Comparison of ENCODE assay signal across 8 mouse cellular contexts in the genomic region with DNA sequence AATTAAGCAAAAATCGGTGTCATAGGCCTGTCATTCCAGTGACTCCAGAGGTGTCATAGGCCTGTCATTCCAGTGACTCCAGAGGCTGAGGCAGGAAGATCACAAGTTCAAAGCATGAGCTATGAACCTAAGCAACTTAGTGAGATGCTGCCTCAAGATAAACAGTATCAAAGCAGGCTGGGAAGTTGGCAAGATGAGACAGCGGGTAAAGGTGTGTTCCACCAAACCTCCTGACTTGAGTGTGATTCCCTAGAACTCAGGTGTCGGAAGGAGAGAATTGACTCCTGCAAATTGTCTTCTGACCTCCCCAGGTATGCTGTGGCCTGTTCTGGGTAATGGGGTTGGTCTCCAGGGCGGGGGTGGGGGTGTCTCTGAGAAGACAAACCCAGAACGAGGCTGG. TPM values are rescaled to one million over a fixed set of nuclear protein-coding genes. Genes with fewer than 3 reads are reported as not detected.
DNase-seq lines count a peak whose midpoint lies in the region; ATAC-seq and TF ChIP-seq lines count a peak whose summit lies in the region.

Gene Psmd9, plus strand, starts transcription at position 130 of the 400 bp plus-strand sequence.

- CTCF ChIA-PET in Patski (lab: Charles Lee): interaction anchor here (1.0 to 6.1 kb wide), 8 partner anchors 14 to 105 kb away, joined by 3 to 40 read pairs (median 8); partner anchors contain the start of gene Tmem120b

- 74% methylated on average over 5 of the region's 5 CpGs for WGBS in forebrain, postnatal 0 days
- WGBS in hindbrain, embryonic 15.5 days: 86% methylated on average over 5 of the region's 5 CpGs
- 67% methylated on average over 5 of the region's 5 CpGs for WGBS in liver, embryonic 16.5 days (ENCODE audit: insufficient replicate concordance)

- no peak within 1 kb of the TSS for H3K4me3 ChIP-seq in erythroblast, embryonic 14.5 days (replicated peaks)
- H3K4me3 ChIP-seq in forebrain, postnatal 0 days (ENCODE audit: low read depth, low read length): no peak within 1 kb of the TSS
- H3K4me3 ChIP-seq in hindbrain, embryonic 15.5 days: no peak within 1 kb of the TSS
- H3K4me3 ChIP-seq in liver, embryonic 16.5 days (ENCODE audit: low read depth, low read length): no peak within 1 kb of the TSS

- H3K27me3 ChIP-seq in erythroblast, embryonic 14.5 days (ENCODE audit: control insufficient read depth): no peaks in the 10 kb centered on the region
- no peaks in the 10 kb centered on the region for H3K27me3 ChIP-seq in Patski
- H3K27me3 ChIP-seq in forebrain, postnatal 0 days (ENCODE audit: insufficient read depth, low read length): no peaks in the 10 kb centered on the region
- H3K27me3 ChIP-seq in hindbrain, embryonic 15.5 days: no peaks in the 10 kb centered on the region
- H3K27me3 ChIP-seq in liver, embryonic 16.5 days (ENCODE audit: control insufficient read depth, insufficient read depth, low read depth, low read length): no peaks in the 10 kb centered on the region

- no peak within 1 kb of the TSS for H3K9ac ChIP-seq in forebrain, postnatal 0 days
- H3K9ac ChIP-seq in hindbrain, embryonic 15.5 days: no peak within 1 kb of the TSS
- H3K9ac ChIP-seq in liver, embryonic 16.5 days (ENCODE audit: low read depth, low read length): no peak within 1 kb of the TSS

- POLR2A ChIA-PET in Patski (lab: Charles Lee): no interaction called here

- ATAC-seq in erythroblast, adult 5-6 weeks (replicated peaks; ENCODE audit: low FRiP score, poor library complexity, severe bottlenecking): no peak
- ATAC-seq in Patski: no peak
- no peak for ATAC-seq in forebrain, postnatal 0 days
- no peak for ATAC-seq in hindbrain, embryonic 15.5 days (ENCODE audit: low FRiP score, low read depth)
- ATAC-seq in liver, embryonic 16.5 days (ENCODE audit: low read depth): no peak

- in situ Hi-C loops in Patski (cut with MboI; ENCODE audit: low pct_unique_long_range_greater_than_20kb): no loop called here

- DNase-seq in Patski (ENCODE audit: low read depth, low spot score): no peak
- DNase-seq in forebrain, postnatal 0 days: no peak
- no peak for DNase-seq in spleen, postnatal 4 days (ENCODE audit: low spot score in 2 of 2)
- no peak for DNase-seq in retina, embryonic 14.5 days (ENCODE audit: low spot score)

- peaks cover 35% of the 10 kb centered on the region for H3K4me1 ChIP-seq in erythroblast, embryonic 14.5 days (ENCODE audit: control insufficient read depth)
- H3K4me1 ChIP-seq in forebrain, postnatal 0 days (ENCODE audit: insufficient read depth): no peaks in the 10 kb centered on the region
- peaks cover 14% of the 10 kb centered on the region for H3K4me1 ChIP-seq in hindbrain, embryonic 15.5 days (replicated peaks)
- H3K4me1 ChIP-seq in liver, embryonic 16.5 days (ENCODE audit: control insufficient read depth, low read depth, low read length): peaks cover 20% of the 10 kb centered on the region

- H3K36me3 ChIP-seq in erythroblast, embryonic 14.5 days (ENCODE audit: control insufficient read depth): peaks cover 44% of the 10 kb centered on the region
- H3K36me3 ChIP-seq in forebrain, postnatal 0 days (ENCODE audit: insufficient read depth): peaks cover 26% of the 10 kb centered on the region
- peaks cover 20% of the 10 kb centered on the region for H3K36me3 ChIP-seq in hindbrain, embryonic 15.5 days
- H3K36me3 ChIP-seq in liver, embryonic 16.5 days (ENCODE audit: control insufficient read depth, insufficient read depth): peaks cover 20% of the 10 kb centered on the region

- no peaks in the 10 kb centered on the region for H3K9me3 ChIP-seq in erythroblast, embryonic 14.5 days (ENCODE audit: control insufficient read depth, low read length)
- H3K9me3 ChIP-seq in forebrain, postnatal 0 days (ENCODE audit: low read length): no peaks in the 10 kb centered on the region
- no peaks in the 10 kb centered on the region for H3K9me3 ChIP-seq in hindbrain, embryonic 15.5 days
- H3K9me3 ChIP-seq in liver, embryonic 16.5 days (replicated peaks; ENCODE audit: control insufficient read depth, low read length): no peaks in the 10 kb centered on the region

- H3K4me2 ChIP-seq in forebrain, postnatal 0 days (ENCODE audit: low read depth): no peak within 1 kb of the TSS
- no peak within 1 kb of the TSS for H3K4me2 ChIP-seq in hindbrain, embryonic 15.5 days
- H3K4me2 ChIP-seq in liver, embryonic 16.5 days (ENCODE audit: low read depth, low read length): no peak within 1 kb of the TSS

- H3K27ac ChIP-seq in forebrain, postnatal 0 days (ENCODE audit: low read depth, low read length): no peak within 1 kb of the TSS
- no peak within 1 kb of the TSS for H3K27ac ChIP-seq in hindbrain, embryonic 15.5 days (replicated peaks)
- no peak within 1 kb of the TSS for H3K27ac ChIP-seq in liver, embryonic 16.5 days (ENCODE audit: low read length)

- TF ChIP-seq CTCF in Patski (IDR thresholded peaks at IDR 0.05): no peak
- no peak for TF ChIP-seq CTCF in forebrain, postnatal 0 days (IDR thresholded peaks at IDR 0.05; ENCODE audit: low read depth)

RNA-seq across cellular contexts. Expression of gene Psmd9, which starts in this region (rescaled TPM):
- 27.7 and 28.4 TPM in 2 replicates for polyA plus RNA-seq in erythroblast, embryonic 14.5 days (2012)
- total RNA-seq in erythroblast, adult 5-6 weeks (2015; ENCODE audit: low replicate concordance): 6.9 and 25.5 TPM in 2 replicates
- 13.8 and 28.7 TPM in 2 replicates for total RNA-seq in erythroblast, adult 5-6 weeks (2017; ENCODE audit: low replicate concordance)
- polyA plus RNA-seq in Patski (2021): 59.3 TPM
- total RNA-seq in forebrain, postnatal 0 days (2014; rRNA removed): 37.4 and 39.5 TPM in 2 replicates
- polyA plus RNA-seq in forebrain, postnatal 0 days (2015; fragmentation: Nextera tagmentation; extraction: Ambion mirVana): 72.3 and 79.4 TPM in 2 replicates
- polyA plus RNA-seq in hindbrain, embryonic 15.5 days (2015; fragmentation: Nextera tagmentation; extraction: Ambion mirVana): 75.3 and 75.7 TPM in 2 replicates
- polyA plus RNA-seq in liver, embryonic 16.5 days (2015; fragmentation: Nextera tagmentation; extraction: Ambion mirVana): 63.8 and 73.2 TPM in 2 replicates
